Mouse (Mus musculus): ENCODE results near the gene Mpg.

DNA sequence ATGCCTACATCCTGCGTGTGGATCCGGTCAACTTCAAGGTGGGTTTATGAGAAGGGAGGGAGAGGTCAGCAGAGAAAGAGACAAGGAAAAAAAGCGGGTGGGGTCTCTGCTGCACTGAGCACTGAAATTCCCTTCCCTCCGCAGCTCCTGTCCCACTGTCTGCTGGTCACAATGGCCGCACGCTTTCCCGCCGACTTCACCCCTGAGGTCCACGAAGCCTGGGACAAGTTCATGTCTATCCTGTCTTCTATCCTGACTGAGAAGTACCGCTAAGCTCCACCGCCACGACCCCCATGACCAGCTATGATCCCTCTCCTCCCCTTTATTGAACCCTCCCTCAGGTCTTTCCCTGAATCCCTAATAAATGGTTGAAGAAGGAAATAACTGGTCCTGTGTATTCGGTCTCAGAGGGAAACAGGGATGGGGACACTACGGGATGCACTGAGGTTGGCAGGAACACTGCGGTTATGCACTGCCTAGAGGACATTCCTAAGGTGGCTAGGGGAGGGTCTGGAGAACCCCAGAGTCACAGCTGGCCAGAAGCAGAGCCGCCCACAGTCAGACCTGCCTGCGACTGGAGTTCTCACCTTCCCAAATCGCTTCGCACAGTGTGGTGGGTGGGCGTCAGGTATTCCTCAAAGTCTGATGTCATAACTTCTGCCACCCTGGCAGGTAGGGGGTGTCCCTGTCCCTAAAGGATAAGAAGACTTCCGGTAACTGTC is 51.6 kb downstream of the Mpg start:
- TF ChIP-seq CTCF (IDR thresholded peaks at IDR 0.05; ENCODE audit: insufficient read depth, low read depth, low read length), result no peak
- TF ChIP-seq POLR2A (IDR thresholded peaks at IDR 0.05; ENCODE audit: insufficient read depth, low read depth, low read length), result no peak
